In genomic region chr15:85734571-85735033, GRCm38 (mm10) we compare ENCODE assay signal across 8 mouse cellular contexts. TPM values are rescaled to one million over a fixed set of nuclear protein-coding genes. Genes with fewer than 3 reads are reported as not detected.
A peak's percentile ranks its signal among the peaks of the same experiment; 100 is the strongest.
DNase-seq lines count a peak whose midpoint lies in the region; ATAC-seq lines count a peak whose summit lies in the region.

Gene Ppara (plus strand): TSS chr15:85734983.

- ATAC-seq in lung, embryonic 16.5 days (ENCODE audit: low read depth), result peak; percentile 32
- peak; percentile 17; the same call in 1 of the 2 replicates for ATAC-seq in embryonic facial prominence, embryonic 15.5 days (ENCODE audit: insufficient number of reproducible peaks, low FRiP score, low TSS enrichment, low read depth)
- ATAC-seq in limb, embryonic 15.5 days (ENCODE audit: insufficient number of reproducible peaks, low FRiP score, low TSS enrichment, low read depth), result no peak
- peak; percentile 24; the same call in 1 of the 2 replicates for ATAC-seq in stomach, embryonic 16.5 days (ENCODE audit: insufficient read depth, low FRiP score)

- H3K36me3 ChIP-seq in lung, embryonic 16.5 days (ENCODE audit: control insufficient read depth, insufficient read depth, low read length), result no peaks in the 10 kb centered on the region
- H3K36me3 ChIP-seq in embryonic facial prominence, embryonic 15.5 days, result no peaks in the 10 kb centered on the region
- H3K36me3 ChIP-seq in limb, embryonic 15.5 days, result no peaks in the 10 kb centered on the region
- no peaks in the 10 kb centered on the region for H3K36me3 ChIP-seq in stomach, embryonic 16.5 days (ENCODE audit: control insufficient read depth, insufficient read depth, low read length)

- H3K27me3 ChIP-seq in lung, embryonic 16.5 days (ENCODE audit: control insufficient read depth, insufficient read depth, low read depth, low read length), result peaks cover 31% of the 10 kb centered on the region
- H3K27me3 ChIP-seq in embryonic facial prominence, embryonic 15.5 days, result peaks cover 55% of the 10 kb centered on the region
- peaks cover 60% of the 10 kb centered on the region for H3K27me3 ChIP-seq in limb, embryonic 15.5 days
- peaks cover 12% of the 10 kb centered on the region for H3K27me3 ChIP-seq in stomach, embryonic 16.5 days (ENCODE audit: control insufficient read depth, insufficient read depth, low read length)

- 2% methylated on average over 28 of the region's 28 CpGs for WGBS in lung, embryonic 16.5 days
- 3% methylated on average over 28 of the region's 28 CpGs for WGBS in embryonic facial prominence, embryonic 15.5 days
- 3% methylated on average over 28 of the region's 28 CpGs for WGBS in limb, embryonic 15.5 days
- whole genome bisulfite sequencing in stomach, embryonic 16.5 days, result 4% methylated on average over 28 of the region's 28 CpGs

- H3K4me2 ChIP-seq in lung, embryonic 16.5 days (ENCODE audit: low read depth, low read length), result peak within 1 kb of the TSS; percentile 64
- peak within 1 kb of the TSS; percentile 91 for H3K4me2 ChIP-seq in embryonic facial prominence, embryonic 15.5 days (replicated peaks)
- peak within 1 kb of the TSS; percentile 92 for H3K4me2 ChIP-seq in limb, embryonic 15.5 days
- H3K4me2 ChIP-seq in stomach, embryonic 16.5 days (ENCODE audit: low read depth, low read length), result peak within 1 kb of the TSS; percentile 86

- peaks cover 5% of the 10 kb centered on the region; the same call in 1 of the 2 replicates for H3K4me1 ChIP-seq in lung, embryonic 16.5 days (replicated peaks; ENCODE audit: control insufficient read depth, insufficient read depth, low read length)
- peaks cover 15% of the 10 kb centered on the region; the same call in 1 of the 2 replicates for H3K4me1 ChIP-seq in embryonic facial prominence, embryonic 15.5 days
- H3K4me1 ChIP-seq in limb, embryonic 15.5 days, result peaks cover 20% of the 10 kb centered on the region
- peaks cover 4% of the 10 kb centered on the region; the same call in 1 of the 2 replicates for H3K4me1 ChIP-seq in stomach, embryonic 16.5 days (ENCODE audit: control insufficient read depth, insufficient read depth, low read length)

- no peak for DNase-seq in lung, postnatal 36 days
- peak; percentile 79 for DNase-seq in heart, postnatal 4 days
- DNase-seq in right cerebral cortex, postnatal 4 days, result no peak
- DNase-seq in ovary, postnatal 36 days (ENCODE audit: low spot score), result no peak

- H3K4me3 ChIP-seq in lung, embryonic 16.5 days (ENCODE audit: low read length), result peak within 1 kb of the TSS; percentile 81
- H3K4me3 ChIP-seq in embryonic facial prominence, embryonic 15.5 days (replicated peaks), result peak within 1 kb of the TSS; percentile 73
- H3K4me3 ChIP-seq in limb, embryonic 15.5 days, result peak within 1 kb of the TSS; percentile 75
- peak within 1 kb of the TSS; percentile 73 for H3K4me3 ChIP-seq in stomach, embryonic 16.5 days (replicated peaks; ENCODE audit: low read length)

- no peak within 1 kb of the TSS for H3K27ac ChIP-seq in lung, embryonic 16.5 days (ENCODE audit: low read length)
- no peak within 1 kb of the TSS for H3K27ac ChIP-seq in embryonic facial prominence, embryonic 15.5 days (replicated peaks)
- H3K27ac ChIP-seq in limb, embryonic 15.5 days, result no peak within 1 kb of the TSS
- H3K27ac ChIP-seq in stomach, embryonic 16.5 days (ENCODE audit: low read length), result peak within 1 kb of the TSS; percentile 56

- H3K9me3 ChIP-seq in lung, embryonic 16.5 days (ENCODE audit: control insufficient read depth, low read length), result no peaks in the 10 kb centered on the region
- no peaks in the 10 kb centered on the region for H3K9me3 ChIP-seq in embryonic facial prominence, embryonic 15.5 days (replicated peaks)
- H3K9me3 ChIP-seq in limb, embryonic 15.5 days, result no peaks in the 10 kb centered on the region
- no peaks in the 10 kb centered on the region for H3K9me3 ChIP-seq in stomach, embryonic 16.5 days (replicated peaks; ENCODE audit: control insufficient read depth, low read length)

- peak within 1 kb of the TSS; percentile 77 for H3K9ac ChIP-seq in lung, embryonic 16.5 days (ENCODE audit: low read length)
- peak within 1 kb of the TSS; percentile 45 for H3K9ac ChIP-seq in embryonic facial prominence, embryonic 15.5 days
- H3K9ac ChIP-seq in limb, embryonic 15.5 days, result peak within 1 kb of the TSS; percentile 44
- peak within 1 kb of the TSS; percentile 81 for H3K9ac ChIP-seq in stomach, embryonic 16.5 days (ENCODE audit: low read length)

RNA-seq across cellular contexts. Expression of gene Ppara, which starts in this region (rescaled TPM):
- polyA plus RNA-seq in lung, embryonic 16.5 days (2015; fragmentation: Nextera tagmentation; extraction: Ambion mirVana), result 5.2 and 5.9 TPM in 2 replicates
- polyA plus RNA-seq in embryonic facial prominence, embryonic 15.5 days (2015; fragmentation: Nextera tagmentation; extraction: Ambion mirVana), result 3.6 and 5.0 TPM in 2 replicates
- 10 to 100 TPM; 24.0 to 29.6 TPM for total RNA-seq in heart, postnatal 4 days (2021)
- polyA plus RNA-seq in limb, embryonic 15.5 days (2015; fragmentation: Nextera tagmentation; extraction: Ambion mirVana), result 1.7 and 4.8 TPM in 2 replicates
- 8.7 and 12.2 TPM in 2 replicates for polyA plus RNA-seq in stomach, embryonic 16.5 days (2015; fragmentation: Nextera tagmentation; extraction: Ambion mirVana)
